Mouse (Mus musculus): ENCODE data around the gene Zfp982.
"Not testable (repeated sequence)": the region's sequence is repeated elsewhere in the genome, so short reads cannot be mapped to it uniquely, and the experiment has no call there.

DNA sequence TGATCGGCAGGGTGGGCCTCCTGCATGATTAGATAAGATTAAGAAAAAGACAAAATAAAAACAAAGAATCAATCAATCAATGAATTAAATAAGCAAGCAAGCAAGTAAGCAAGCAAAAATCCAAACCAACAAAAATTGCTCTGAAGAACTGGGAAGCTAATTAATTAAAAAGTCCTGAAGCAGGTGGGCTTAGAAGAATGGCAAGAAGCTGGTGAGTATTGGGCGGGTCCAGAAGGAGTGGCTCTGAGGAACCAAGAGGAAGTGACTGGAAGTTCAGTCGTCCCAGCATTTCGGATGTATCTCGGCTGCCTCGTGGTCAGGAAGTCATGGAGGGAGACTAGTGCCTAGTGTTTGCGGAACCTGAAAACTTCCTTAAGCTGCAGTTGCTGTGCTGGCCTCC is at the start of gene Zfp982:
- TF ChIP-seq POLR2A (IDR thresholded peaks at IDR 0.05; ENCODE audit: borderline replicate concordance, control insufficient read depth, low read depth, low read length); CTCF (IDR thresholded peaks at IDR 0.05; ENCODE audit: control insufficient read depth, insufficient read depth, low read length): not testable (repeated sequence)

Data from bone marrow, adult 2 months (tissue).